Mouse (Mus musculus): ENCODE measurements around the gene Rab5b.
A peak's percentile ranks its signal among the peaks of the same experiment; 100 is the strongest.

Gene Rab5b

GRCm38 (mm10) chr10:128699006-128699405, 2.9 kb upstream of the Rab5b start:
- no peak for DNase-seq (ENCODE audit: low spot score in 2 of 2)

- no peak for DNase-seq (ENCODE audit: low spot score in 2 of 2)
These were observed 1.1 kb upstream of the Rab5b start for GRCm38 (mm10) chr10:128697072-128697725.

GRCm38 (mm10) chr10:128695411-128695991, 563 bp downstream of the Rab5b start:
- DNase-seq (ENCODE audit: low spot score in 2 of 2): no peak

- DNase-seq (ENCODE audit: low spot score in 2 of 2): no peak
These were observed 21.5 kb downstream of the Rab5b start for GRCm38 (mm10) chr10:128674469-128675008.

- peak; percentile 71 to 76 for DNase-seq (ENCODE audit: low spot score in 2 of 2)
These were observed 22.1 kb downstream of the Rab5b start, which contains the start of gene Suox for GRCm38 (mm10) chr10:128673763-128674468. Gene Suox (minus strand): TSS chr10:128674073.

GRCm38 (mm10) chr10:128671148-128671547, 24.9 kb downstream of the Rab5b start:
- no peak for DNase-seq (ENCODE audit: low spot score in 2 of 2)

GRCm38 (mm10) chr10:128668790-128669672, 27.0 kb downstream of the Rab5b start:
- DNase-seq (ENCODE audit: low spot score in 2 of 2): peak; percentile 48 to 67

GRCm38 (mm10) chr10:128665806-128666205, 30.3 kb downstream of the Rab5b start:
- no peak for DNase-seq (ENCODE audit: low spot score in 2 of 2)

- no peak for DNase-seq (ENCODE audit: low spot score in 2 of 2)
These were observed 30.8 kb downstream of the Rab5b start for GRCm38 (mm10) chr10:128665307-128665706.

GRCm38 (mm10) chr10:128664808-128665207, 31.3 kb downstream of the Rab5b start:
- DNase-seq (ENCODE audit: low spot score in 2 of 2): no peak

- DNase-seq (ENCODE audit: low spot score in 2 of 2): no peak
These were observed 32.4 kb downstream of the Rab5b start for GRCm38 (mm10) chr10:128663441-128664220.

GRCm38 (mm10) chr10:128662465-128662864, 33.6 kb downstream of the Rab5b start:
- no peak for DNase-seq (ENCODE audit: low spot score in 2 of 2)

- no peak for DNase-seq (ENCODE audit: low spot score in 2 of 2)
These were observed 36.6 kb downstream of the Rab5b start for GRCm38 (mm10) chr10:128659490-128659889.

- no peak for DNase-seq (ENCODE audit: low spot score in 2 of 2)
These were observed 38.2 kb downstream of the Rab5b start for GRCm38 (mm10) chr10:128657844-128658243.

GRCm38 (mm10) chr10:128656731-128657130, 39.3 kb downstream of the Rab5b start:
- no peak for DNase-seq (ENCODE audit: low spot score in 2 of 2)

- DNase-seq (ENCODE audit: low spot score in 2 of 2): no peak
These were observed 40.8 kb downstream of the Rab5b start for GRCm38 (mm10) chr10:128655254-128655653.

GRCm38 (mm10) chr10:128653866-128654265, 42.2 kb downstream of the Rab5b start:
- no peak for DNase-seq (ENCODE audit: low spot score in 2 of 2)

GRCm38 (mm10) chr10:128646139-128647089, 49.6 kb downstream of the Rab5b start:
- DNase-seq (ENCODE audit: low spot score in 2 of 2): peak in 1 of 2 experiments; percentile 43
